Mouse (Mus musculus) cerebellum, adult 11-12 months (tissue): Measurements from ENCODE around the gene Frmd4a.

ENCODE experiments used
- DNase-seq: peaks from one replicate; pipeline ENCODE4 v3.0.0; 2022

The Frmd4a gene

DNA sequence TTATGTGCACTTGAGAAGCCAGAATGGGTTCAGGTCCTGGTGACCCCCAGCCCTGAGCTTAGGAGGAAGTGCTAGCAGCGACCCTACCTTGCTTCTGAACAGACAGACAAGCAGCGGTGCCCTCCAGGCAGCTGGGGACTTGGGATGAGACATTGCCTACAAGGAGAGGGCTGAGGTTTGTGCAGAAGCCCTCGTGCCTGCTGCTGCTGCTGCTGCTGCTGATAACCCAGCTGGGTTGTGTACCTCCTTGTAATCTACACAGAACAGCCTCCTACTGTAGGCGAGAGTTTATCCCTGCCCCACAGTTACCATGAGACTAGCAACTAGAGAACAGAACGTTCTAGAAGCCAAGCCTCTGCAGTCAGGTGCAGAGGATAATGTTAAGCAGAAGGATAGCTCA, 543.7 kb downstream of the Frmd4a start:
- DNase-seq = no peak

DNA sequence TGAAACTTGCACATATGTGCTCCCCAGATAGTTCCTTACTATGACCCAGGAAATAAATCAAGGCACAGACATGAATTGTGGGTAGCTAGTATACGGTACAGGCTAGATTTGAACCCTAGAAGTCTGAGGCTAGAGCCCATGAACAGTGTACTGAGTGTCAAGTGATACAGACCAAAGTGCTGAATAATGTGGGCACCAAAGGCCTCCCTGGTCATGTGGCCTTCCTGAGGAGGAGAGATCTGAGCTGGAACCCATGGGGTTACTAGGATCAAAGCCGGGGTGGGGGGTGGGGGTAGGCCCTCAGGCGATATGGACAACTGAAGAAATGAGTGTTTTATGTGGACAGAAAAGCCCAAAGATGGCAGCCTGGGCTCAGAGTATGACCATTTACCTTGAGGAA, 544.9 kb downstream of the Frmd4a start:
- no peak for DNase-seq

GRCm38 (mm10) chr2:4562826-4563225, 545.3 kb downstream of the Frmd4a start:
- no peak for DNase-seq

GRCm38 (mm10) chr2:4563322-4563721, 545.8 kb downstream of the Frmd4a start:
- no peak for DNase-seq

DNA sequence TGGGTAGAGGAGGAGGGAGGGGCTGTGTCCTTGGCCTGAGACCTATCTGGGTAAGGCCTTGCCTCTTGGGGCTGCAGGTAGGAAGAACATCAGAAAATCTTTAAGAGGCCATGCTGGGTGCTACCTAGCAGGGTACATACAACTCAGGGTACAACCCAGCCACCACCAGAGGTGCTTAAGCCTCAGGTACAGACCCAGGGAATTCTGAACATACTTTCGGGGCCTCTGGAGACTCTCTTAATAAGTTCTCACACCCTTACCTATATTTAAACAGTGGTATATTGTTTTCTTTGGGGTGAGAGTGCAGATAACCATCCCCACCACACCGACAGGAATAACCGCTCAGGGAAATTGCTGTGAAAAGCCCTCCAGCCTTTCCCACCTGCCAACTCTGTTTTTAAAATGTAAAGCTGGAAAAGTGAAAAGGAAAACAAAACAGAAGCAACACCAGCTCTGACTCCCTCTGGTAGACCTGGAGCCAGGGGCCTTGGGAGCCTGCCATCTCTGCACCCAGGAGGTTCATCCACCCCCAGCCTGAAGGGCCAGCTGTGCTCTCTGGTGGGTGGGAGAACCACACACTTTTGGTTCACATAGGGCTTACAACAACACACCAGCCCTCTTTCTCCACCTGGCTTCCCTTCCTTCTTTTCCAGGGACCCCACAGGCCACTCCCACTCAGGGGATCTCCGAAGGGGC, 548.9 kb downstream of the Frmd4a start:
- no peak for DNase-seq

DNA sequence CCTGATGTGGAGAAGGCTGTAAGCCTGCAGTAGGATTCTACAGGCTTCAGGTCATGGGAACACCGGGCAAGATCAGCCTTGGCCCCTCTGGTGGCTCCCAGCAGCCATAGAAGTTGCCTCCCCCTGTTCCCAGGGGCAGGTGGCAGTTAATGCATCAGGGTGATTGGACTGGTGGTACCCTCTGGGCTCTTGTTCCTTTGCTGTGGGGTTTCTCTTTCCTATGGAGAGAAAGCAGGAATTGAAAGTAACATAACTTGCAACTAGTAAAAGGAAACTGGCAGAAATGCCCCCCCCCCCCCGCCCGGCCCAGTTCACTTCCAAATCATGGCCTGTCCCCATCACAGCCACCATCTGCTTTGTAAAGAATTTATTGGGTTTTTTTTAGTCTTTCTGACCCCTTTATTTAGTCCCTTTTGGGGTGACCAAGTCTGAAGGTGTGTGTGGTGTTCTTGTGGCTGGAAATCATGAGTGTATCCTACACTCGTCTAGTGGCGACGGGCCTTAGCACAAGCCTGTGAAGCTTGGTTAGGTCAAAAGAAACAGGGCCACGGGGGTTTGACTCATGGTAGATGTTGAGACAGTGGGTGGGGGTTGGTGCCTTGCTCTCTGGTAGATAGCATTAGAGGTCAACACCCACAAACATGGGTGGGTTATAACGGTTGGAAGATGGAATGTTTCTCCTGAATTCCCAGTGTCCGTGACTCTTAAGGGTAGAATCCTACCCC, 549.6 kb downstream of the Frmd4a start:
- no peak for DNase-seq

DNA sequence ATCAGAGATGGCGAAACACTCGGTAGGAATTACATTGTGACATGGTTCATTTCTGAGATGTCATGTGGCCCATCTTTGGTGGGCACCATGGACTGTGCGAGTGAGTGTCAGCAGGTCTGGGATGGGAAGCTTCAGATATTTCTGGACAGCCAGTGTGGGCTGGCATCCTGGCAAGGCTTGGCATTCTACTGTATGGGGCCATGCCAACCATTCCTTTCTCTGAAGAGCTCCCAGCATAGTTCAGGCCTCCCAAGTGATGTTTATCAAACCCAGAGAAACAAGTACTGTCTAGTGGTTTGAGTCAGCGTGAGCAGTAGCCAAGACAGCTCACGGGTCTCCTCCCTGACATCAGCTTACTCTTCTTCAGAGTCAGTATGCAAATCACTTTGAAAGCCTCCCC, 551.5 kb downstream of the Frmd4a start:
- DNase-seq = no peak

GRCm38 (mm10) chr2:4570186-4570861, 552.8 kb downstream of the Frmd4a start:
- DNase-seq = no peak

DNA sequence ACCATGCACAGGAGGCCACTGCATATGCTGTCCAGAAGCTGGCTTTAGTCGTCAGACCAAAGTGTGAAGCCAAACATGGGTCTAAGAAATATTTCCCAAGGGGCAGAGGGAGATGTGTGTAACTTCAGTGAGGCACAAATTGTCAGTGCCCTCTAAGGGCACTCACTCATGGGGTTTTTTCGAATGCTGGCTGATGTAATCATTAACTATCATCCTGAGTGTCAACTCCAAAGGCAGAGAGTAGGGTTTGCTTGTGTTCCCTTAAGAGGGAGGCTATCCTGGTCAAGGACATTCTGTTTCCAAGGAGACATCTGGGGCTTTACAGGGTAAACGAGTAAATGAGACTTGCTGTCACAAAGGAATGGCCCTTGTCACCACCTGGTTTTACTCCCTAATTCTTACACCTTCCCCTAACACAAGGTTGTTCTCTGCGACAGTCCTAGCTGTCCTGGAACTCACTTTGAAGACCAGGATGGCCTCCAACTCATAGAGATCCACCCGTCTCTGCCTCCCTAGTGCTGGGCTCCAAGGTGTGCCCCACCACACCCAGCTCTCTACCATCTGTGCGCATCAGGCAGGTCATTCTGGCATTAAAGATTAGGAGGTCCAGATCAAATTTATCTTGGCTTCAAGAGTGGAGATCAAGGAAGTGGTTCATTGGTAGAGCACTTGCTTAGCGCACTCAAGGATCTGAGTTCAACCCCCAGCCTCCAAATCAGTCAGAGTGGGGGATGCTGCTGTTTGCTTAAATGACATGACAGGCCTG, 555.2 kb downstream of the Frmd4a start:
- DNase-seq = no peak

DNA sequence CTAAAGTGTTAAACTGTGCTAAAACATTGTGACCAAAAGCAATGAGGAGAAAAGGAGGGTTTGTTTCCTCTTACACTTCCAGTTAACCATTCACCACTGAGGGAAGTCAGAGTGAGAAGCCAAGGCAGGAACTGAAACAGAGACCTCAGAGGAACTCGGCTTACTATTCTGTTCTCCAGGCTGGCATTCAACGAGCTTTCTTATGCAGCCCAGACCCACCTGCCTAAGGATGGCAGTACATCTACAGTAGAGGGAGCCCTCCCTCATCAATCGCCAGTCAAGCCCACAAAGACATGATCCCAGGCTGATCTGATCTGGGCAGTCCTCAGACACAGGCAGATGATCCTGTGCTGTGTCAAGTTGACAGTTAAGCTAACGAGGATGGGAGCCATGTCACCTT, 555.9 kb downstream of the Frmd4a start:
- no peak for DNase-seq

DNA sequence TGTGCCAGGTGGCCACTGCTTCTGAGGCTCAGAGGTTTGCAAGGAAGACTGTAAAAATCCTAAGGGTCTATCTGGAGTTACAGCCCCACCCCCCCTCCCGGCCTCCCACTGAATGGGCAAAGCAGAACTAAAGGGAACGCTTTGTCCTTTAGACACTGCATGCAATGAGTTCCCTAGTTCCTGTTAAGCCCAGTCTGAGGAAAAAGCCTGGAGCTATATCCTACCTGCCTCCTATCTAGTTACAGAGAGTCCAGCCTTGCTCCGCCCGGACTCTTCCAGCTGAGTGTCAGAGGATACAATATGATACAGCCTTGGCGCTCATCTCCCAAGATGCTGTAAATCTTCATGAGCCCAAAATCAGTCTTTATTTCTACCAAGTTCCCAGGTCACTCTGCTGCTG, 556.7 kb downstream of the Frmd4a start:
- DNase-seq = no peak

GRCm38 (mm10) chr2:4575163-4575562, 557.6 kb downstream of the Frmd4a start:
- DNase-seq = no peak

- no peak for DNase-seq
These were observed 558.5 kb downstream of the Frmd4a start for GRCm38 (mm10) chr2:4575975-4576374.

DNA sequence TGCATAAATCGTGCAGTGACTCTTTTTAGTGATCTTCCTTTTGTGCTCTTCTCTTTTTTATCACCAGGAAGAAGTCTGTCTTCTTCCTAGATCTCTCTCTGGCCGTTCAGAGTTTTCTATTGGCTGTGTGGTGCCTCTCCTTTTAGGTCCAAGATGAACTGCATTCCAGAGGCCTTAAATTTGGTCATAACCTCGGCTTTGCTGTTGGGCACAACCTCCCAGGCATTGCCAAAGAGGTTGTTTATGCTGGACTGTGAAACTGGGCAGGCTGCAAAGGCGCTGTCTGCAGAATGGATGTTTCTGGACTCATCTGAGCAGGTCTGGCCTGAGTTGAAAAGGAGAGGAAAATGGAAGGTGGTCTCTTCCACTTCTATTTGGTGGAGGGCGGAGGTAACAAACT, 560.8 kb downstream of the Frmd4a start:
- no peak for DNase-seq

DNA sequence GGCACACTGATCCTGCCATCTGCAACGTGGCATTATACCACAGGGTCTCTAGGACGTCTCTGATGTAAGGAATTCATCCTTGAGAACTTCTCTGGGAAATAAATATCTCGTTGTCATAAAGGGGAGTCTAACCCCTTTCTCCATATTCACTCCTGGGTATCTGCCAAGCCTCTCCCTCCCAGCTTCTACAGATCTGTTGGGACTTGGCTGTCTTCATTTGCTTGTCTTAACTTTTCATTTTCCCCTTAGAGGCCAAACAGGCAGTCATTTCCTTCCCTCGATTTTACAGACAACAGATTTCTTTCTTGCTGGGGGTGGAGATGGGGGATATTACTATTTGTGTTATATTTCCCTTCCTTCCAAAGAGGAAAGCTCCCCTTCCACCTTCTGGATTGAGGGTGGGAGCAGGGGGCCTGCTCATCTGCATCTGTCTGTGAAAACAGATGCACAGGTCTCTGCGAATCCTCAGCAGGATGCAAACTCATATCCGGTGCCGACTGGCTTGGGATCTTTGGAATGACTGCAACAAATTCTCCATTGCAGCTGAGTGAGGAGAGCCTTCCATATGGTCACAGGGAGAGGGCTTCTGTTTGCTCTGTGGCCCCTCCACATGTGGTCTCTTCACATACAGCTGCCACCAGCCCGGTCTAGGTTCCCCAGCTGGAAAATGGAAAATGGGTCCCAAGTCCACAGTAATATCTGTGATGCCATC, 562.0 kb downstream of the Frmd4a start:
- no peak for DNase-seq

DNA sequence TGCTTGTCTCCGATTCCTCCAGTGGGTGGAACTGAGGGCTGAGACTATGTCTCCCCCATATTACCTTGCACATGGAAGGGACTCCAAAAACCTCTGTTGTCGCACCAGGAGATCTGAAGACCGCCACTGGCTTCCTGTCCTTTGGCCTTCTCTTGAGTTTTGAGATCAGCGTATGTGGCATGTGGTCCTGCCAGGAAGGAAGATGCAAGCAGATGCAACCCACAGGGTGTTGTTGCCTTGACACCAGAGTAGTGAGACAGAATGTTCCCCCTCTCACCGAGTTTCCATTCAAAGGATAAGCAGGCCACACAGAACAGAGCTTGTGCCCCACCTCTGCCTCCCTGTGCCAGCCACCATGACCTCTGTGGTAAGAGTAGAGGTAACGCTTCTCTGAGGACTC, 563.1 kb downstream of the Frmd4a start:
- no peak for DNase-seq

DNA sequence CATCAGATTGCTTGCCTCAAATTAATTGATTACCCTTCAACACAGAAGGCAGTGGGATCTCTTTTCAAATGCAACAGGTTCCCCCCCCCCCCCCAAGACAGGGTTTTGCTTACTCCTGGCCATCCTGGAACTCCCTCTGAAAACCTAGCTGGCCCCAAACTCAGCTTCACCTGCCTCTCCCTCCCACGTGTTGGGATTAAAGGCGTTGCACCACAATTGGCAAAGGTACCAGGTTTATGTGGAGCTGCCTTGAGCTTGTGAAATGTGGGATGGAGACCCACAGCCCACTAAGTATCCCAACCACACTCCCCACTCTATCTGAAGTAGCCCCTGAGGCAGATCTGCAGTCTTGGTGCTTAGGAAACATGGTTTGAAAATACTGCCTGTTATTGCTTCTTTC, 565.4 kb downstream of the Frmd4a start:
- no peak for DNase-seq

- DNase-seq = no peak
These were observed 566.7 kb downstream of the Frmd4a start for GRCm38 (mm10) chr2:4584252-4584651.

GRCm38 (mm10) chr2:4586245-4586644, 568.7 kb downstream of the Frmd4a start:
- DNase-seq = no peak

DNA sequence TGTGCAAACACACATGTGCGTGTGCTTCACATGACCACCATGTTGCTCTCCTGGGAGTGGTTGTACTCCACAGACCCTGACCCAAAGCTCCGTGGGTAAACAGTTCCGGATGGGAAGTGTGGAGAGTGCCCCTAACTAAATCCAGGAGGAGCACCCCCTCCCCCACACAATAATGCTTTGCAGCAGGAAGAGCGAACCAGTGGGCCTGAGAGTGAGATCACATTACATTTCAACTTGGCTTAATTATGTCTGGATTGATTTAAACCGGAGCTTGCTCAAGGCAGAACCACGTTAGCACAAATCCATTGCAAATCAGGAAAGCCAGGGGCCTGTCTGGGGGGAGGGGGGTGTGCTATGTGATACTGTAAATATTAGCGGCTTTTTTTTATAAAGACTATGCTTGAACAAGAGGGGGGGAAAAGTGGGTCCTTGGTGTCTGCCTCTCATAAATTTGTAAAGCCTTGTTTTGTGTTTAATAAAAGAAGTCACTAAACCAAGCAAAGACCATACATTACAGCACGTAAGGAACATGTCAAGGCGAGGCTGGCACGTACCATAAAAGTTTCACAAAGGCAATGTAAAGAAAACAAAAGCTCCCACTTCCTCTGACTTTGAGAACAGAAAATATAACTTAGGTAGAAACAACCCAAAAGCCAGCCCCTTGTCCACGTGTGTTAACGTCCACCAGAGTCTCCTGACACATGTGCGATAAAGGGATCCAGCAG, 570.3 kb downstream of the Frmd4a start:
- DNase-seq = no peak

- no peak for DNase-seq
These were observed 574.1 kb downstream of the Frmd4a start for GRCm38 (mm10) chr2:4591647-4592046.

GRCm38 (mm10) chr2:4592666-4593065, 575.1 kb downstream of the Frmd4a start:
- DNase-seq = no peak
